ENCODE assay signal across 8 mouse cellular contexts in the genomic region with DNA sequence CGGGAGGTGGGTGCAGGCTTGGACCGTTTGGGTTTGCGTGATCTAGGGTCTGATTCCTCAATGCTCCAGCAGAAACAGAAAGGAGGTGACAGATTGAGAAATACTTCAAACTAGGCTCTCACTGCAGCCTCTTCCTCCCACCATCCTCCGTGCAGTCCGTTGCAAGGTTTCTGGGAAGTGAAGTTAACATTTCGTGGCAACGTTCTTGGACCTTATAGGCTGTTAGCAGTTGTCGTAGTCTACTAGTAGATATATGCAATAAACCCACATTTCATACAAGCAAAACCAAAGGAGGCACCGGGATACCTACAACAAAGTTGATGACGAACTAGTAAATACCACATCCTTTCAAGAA. TPM values are rescaled to one million over a fixed set of nuclear protein-coding genes. Genes with fewer than 3 reads are reported as not detected.
A peak's percentile ranks its signal among the peaks of the same experiment; 100 is the strongest.
DNase-seq lines count a peak whose midpoint lies in the region; ATAC-seq lines count a peak whose summit lies in the region.

No protein-coding gene starts in this region.

- peak; percentile 71 for DNase-seq in 416B (ENCODE audit: low read depth)
- peak; percentile 4 for DNase-seq in fibroblast of lung, adult 2 months (ENCODE audit: low read depth)
- no peak for DNase-seq in adrenal gland, postnatal 36 days
- DNase-seq in Muller cell, postnatal 12 days (ENCODE audit: inconsistent ontology term): no peak

- H3K27ac ChIP-seq in liver, embryonic 12.5 days: peak overlapping the region; percentile 80
- peak overlapping the region; percentile 72; the same call in 1 of the 2 replicates for H3K27ac ChIP-seq in stomach, embryonic 14.5 days (ENCODE audit: low read length)

- no peaks in the 10 kb centered on the region for H3K27me3 ChIP-seq in erythroblast, embryonic 14.5 days (ENCODE audit: control insufficient read depth)
- H3K27me3 ChIP-seq in liver, embryonic 12.5 days (replicated peaks): no peaks in the 10 kb centered on the region
- no peaks in the 10 kb centered on the region for H3K27me3 ChIP-seq in stomach, embryonic 14.5 days (ENCODE audit: control insufficient read depth, insufficient read depth, low read length)

- peak overlapping the region; percentile 87 for H3K4me2 ChIP-seq in liver, embryonic 12.5 days
- peak overlapping the region; percentile 65 for H3K4me2 ChIP-seq in stomach, embryonic 14.5 days (replicated peaks; ENCODE audit: low read depth, low read length)

- no peak for ATAC-seq in erythroblast, adult 5-6 weeks (replicated peaks; ENCODE audit: low FRiP score, poor library complexity, severe bottlenecking)
- no peak; the same call in 1 of the 2 replicates for ATAC-seq in liver, embryonic 12.5 days
- no peak for ATAC-seq in stomach, embryonic 14.5 days (ENCODE audit: insufficient number of reproducible peaks, insufficient read depth, low FRiP score, low read depth)

- H3K4me3 ChIP-seq in erythroblast, embryonic 14.5 days (replicated peaks): peak overlapping the region; percentile 78
- peak overlapping the region; percentile 94 for H3K4me3 ChIP-seq in liver, embryonic 12.5 days
- peak overlapping the region; percentile 85 for H3K4me3 ChIP-seq in stomach, embryonic 14.5 days (ENCODE audit: low read depth, low read length)

- under 1% methylated on average over 10 of the region's 10 CpGs for WGBS in liver, embryonic 12.5 days (ENCODE audit: insufficient replicate concordance)
- 2% methylated on average over 10 of the region's 10 CpGs for WGBS in stomach, embryonic 14.5 days

- H3K9ac ChIP-seq in liver, embryonic 12.5 days: peak overlapping the region; percentile 84
- peak overlapping the region; percentile 69 for H3K9ac ChIP-seq in stomach, embryonic 14.5 days (replicated peaks; ENCODE audit: low read depth, low read length)

- H3K36me3 ChIP-seq in erythroblast, embryonic 14.5 days (ENCODE audit: control insufficient read depth): peaks cover 20% of the 10 kb centered on the region
- peaks cover 27% of the 10 kb centered on the region for H3K36me3 ChIP-seq in liver, embryonic 12.5 days
- H3K36me3 ChIP-seq in stomach, embryonic 14.5 days (ENCODE audit: control insufficient read depth, insufficient read depth, low read length): peaks cover 7% of the 10 kb centered on the region; the same call in 1 of the 2 replicates

- peaks cover 31% of the 10 kb centered on the region for H3K4me1 ChIP-seq in erythroblast, embryonic 14.5 days (ENCODE audit: control insufficient read depth)
- peaks cover 35% of the 10 kb centered on the region for H3K4me1 ChIP-seq in liver, embryonic 12.5 days
- peaks cover 13% of the 10 kb centered on the region; the same call in 1 of the 2 replicates for H3K4me1 ChIP-seq in stomach, embryonic 14.5 days (ENCODE audit: control insufficient read depth, insufficient read depth, low read length)

- no peaks in the 10 kb centered on the region for H3K9me3 ChIP-seq in erythroblast, embryonic 14.5 days (ENCODE audit: control insufficient read depth, low read length)
- no peaks in the 10 kb centered on the region for H3K9me3 ChIP-seq in liver, embryonic 12.5 days (replicated peaks)
- no peaks in the 10 kb centered on the region for H3K9me3 ChIP-seq in stomach, embryonic 14.5 days (ENCODE audit: control insufficient read depth, low read depth, low read length)

RNA-seq across cellular contexts. Expression of a gene that starts 0.8 kb away (rescaled TPM):
- polyA plus RNA-seq in erythroblast, embryonic 14.5 days (2012): 0.67 and 1.0 TPM in 2 replicates
- 8.5 and 15.0 TPM in 2 replicates for total RNA-seq in erythroblast, adult 5-6 weeks (2015; ENCODE audit: low replicate concordance)
- total RNA-seq in erythroblast, adult 5-6 weeks (2017; ENCODE audit: low replicate concordance): 9.5 and 12.3 TPM in 2 replicates
- 78.7 and 81.2 TPM in 2 replicates for polyA plus RNA-seq in liver, embryonic 12.5 days (2016; fragmentation: Nextera tagmentation; extraction: Ambion mirVana)
- 72.7 and 76.4 TPM in 2 replicates for polyA plus RNA-seq in stomach, embryonic 14.5 days (2014; fragmentation: Nextera tagmentation; extraction: Ambion mirVana)
- 10 to 100 TPM; 51.4 to 58.3 TPM for total RNA-seq in adrenal gland, postnatal 36 days (2021)

RNA-seq across cellular contexts. Expression of a gene that starts 30.2 kb away (rescaled TPM):
- 0.04 TPM in 1 of 2 replicates, not detected in the other for polyA plus RNA-seq in erythroblast, embryonic 14.5 days (2012)
- total RNA-seq in erythroblast, adult 5-6 weeks (2015; ENCODE audit: low replicate concordance): 3.3 and 7.1 TPM in 2 replicates
- total RNA-seq in erythroblast, adult 5-6 weeks (2017; ENCODE audit: low replicate concordance): 7.8 and 14.5 TPM in 2 replicates
- 17.3 and 18.0 TPM in 2 replicates for polyA plus RNA-seq in liver, embryonic 12.5 days (2016; fragmentation: Nextera tagmentation; extraction: Ambion mirVana)
- 26.1 and 29.4 TPM in 2 replicates for polyA plus RNA-seq in stomach, embryonic 14.5 days (2014; fragmentation: Nextera tagmentation; extraction: Ambion mirVana)
- total RNA-seq in adrenal gland, postnatal 36 days (2021): 10 to 100 TPM; 16.8 to 17.8 TPM

RNA-seq across cellular contexts. Expression of a gene that starts 45.3 kb away (rescaled TPM):
- 0.08 TPM in 1 of 2 replicates, not detected in the other for polyA plus RNA-seq in erythroblast, embryonic 14.5 days (2012)
- 16.3 and 21.3 TPM in 2 replicates for total RNA-seq in erythroblast, adult 5-6 weeks (2015; ENCODE audit: low replicate concordance)
- total RNA-seq in erythroblast, adult 5-6 weeks (2017; ENCODE audit: low replicate concordance): 12.4 and 28.2 TPM in 2 replicates
- 56.5 and 56.6 TPM in 2 replicates for polyA plus RNA-seq in liver, embryonic 12.5 days (2016; fragmentation: Nextera tagmentation; extraction: Ambion mirVana)
- 120 and 125 TPM in 2 replicates for polyA plus RNA-seq in stomach, embryonic 14.5 days (2014; fragmentation: Nextera tagmentation; extraction: Ambion mirVana)
- 10 to 100 TPM; 48.0 to 63.3 TPM for total RNA-seq in adrenal gland, postnatal 36 days (2021)

RNA-seq across cellular contexts. Expression of a gene that starts 53.1 kb away (rescaled TPM):
- polyA plus RNA-seq in erythroblast, embryonic 14.5 days (2012): 0.33 and 0.37 TPM in 2 replicates
- 19.6 and 21.5 TPM in 2 replicates for total RNA-seq in erythroblast, adult 5-6 weeks (2015; ENCODE audit: low replicate concordance)
- total RNA-seq in erythroblast, adult 5-6 weeks (2017; ENCODE audit: low replicate concordance): 18.3 and 19.1 TPM in 2 replicates
- polyA plus RNA-seq in liver, embryonic 12.5 days (2016; fragmentation: Nextera tagmentation; extraction: Ambion mirVana): 50.3 and 52.0 TPM in 2 replicates
- polyA plus RNA-seq in stomach, embryonic 14.5 days (2014; fragmentation: Nextera tagmentation; extraction: Ambion mirVana): 83.9 and 97.0 TPM in 2 replicates
- 100 to 1,000 TPM in 1 of 2 experiments, 10 to 100 TPM in 1; 92.5 to 111 TPM for total RNA-seq in adrenal gland, postnatal 36 days (2021)

Comparison
In these comparisons a context has a peak if more than half of its experiments do, and no peak if none do; other contexts are left out.
1. DNase-seq: peak in 416B (single experiment) and fibroblast of lung, adult 2 months (single experiment); none in adrenal gland, postnatal 36 days (0 of 2) and Muller cell, postnatal 12 days (single experiment).
2. RNA of a gene that starts 0.8 kb away (polyA plus RNA-seq): 78.7 to 81.2 TPM in liver, embryonic 12.5 days and 72.7 to 76.4 TPM in stomach, embryonic 14.5 days; 0.67 to 1.0 TPM in erythroblast, embryonic 14.5 days; every median in the first group is over 10 times any median in the second.
3. RNA of a gene that starts 30.2 kb away (polyA plus RNA-seq): 26.1 to 29.4 TPM in stomach, embryonic 14.5 days and 17.3 to 18.0 TPM in liver, embryonic 12.5 days; 0.04 TPM in erythroblast, embryonic 14.5 days; every median in the first group is over 10 times any median in the second.
4. RNA of a gene that starts 45.3 kb away (polyA plus RNA-seq): 120 to 125 TPM in stomach, embryonic 14.5 days and 56.5 to 56.6 TPM in liver, embryonic 12.5 days; 0.08 TPM in erythroblast, embryonic 14.5 days; every median in the first group is over 10 times any median in the second.
5. Peak in every context shown above with its lines, with median percentiles within 50 percentile points of each other: H3K4me3 ChIP-seq.